Comparison of ENCODE assay signal across 8 mouse cellular contexts in the genomic region with DNA sequence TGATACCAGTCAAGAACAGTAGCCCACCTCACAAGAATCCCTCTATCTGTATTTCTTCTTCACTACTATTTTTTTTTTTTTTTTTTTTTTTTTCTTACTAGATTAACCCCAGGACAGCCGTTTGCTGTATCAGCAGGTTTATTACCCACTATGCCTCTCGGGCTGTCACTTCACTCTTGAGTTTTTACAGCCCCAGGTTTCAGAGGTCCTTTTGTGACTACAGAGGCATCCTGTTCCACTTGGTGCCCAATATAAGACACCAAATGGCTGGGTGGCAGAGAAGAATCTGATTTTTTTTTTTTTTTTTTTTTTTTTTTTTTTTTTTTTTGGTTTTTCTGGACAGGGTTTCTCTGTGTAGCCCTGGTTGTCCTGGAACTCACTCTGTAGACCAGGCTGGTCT. TPM values are rescaled to one million over a fixed set of nuclear protein-coding genes. Genes with fewer than 3 reads are reported as not detected.
DNase-seq lines count a peak whose midpoint lies in the region; ATAC-seq and TF ChIP-seq lines count a peak whose summit lies in the region.

No protein-coding gene starts in this region.

- H3K4me2 ChIP-seq in kidney, postnatal 0 days (ENCODE audit: low read length): peak overlapping the region; percentile 99
- H3K4me2 ChIP-seq in intestine, embryonic 14.5 days (ENCODE audit: low read length): peak overlapping the region; percentile 97
- peak overlapping the region; percentile 99; the same call in 1 of the 2 replicates for H3K4me2 ChIP-seq in neural tube, embryonic 12.5 days (replicated peaks)

- no peak for ATAC-seq in kidney, postnatal 0 days (replicated peaks; ENCODE audit: low FRiP score, low read depth)
- ATAC-seq in intestine, embryonic 14.5 days (replicated peaks; ENCODE audit: low FRiP score, low TSS enrichment, low read depth): no peak
- no peak for ATAC-seq in neural tube, embryonic 12.5 days (ENCODE audit: low FRiP score, low read depth)

- WGBS in kidney, postnatal 0 days: 5% methylated on average over 2 of the region's 2 CpGs
- WGBS in embryonic facial prominence, embryonic 10.5 days: 14% methylated on average over 2 of the region's 2 CpGs
- WGBS in intestine, embryonic 14.5 days: 6% methylated on average over 2 of the region's 2 CpGs
- WGBS in neural tube, embryonic 12.5 days: 0% methylated on average over 2 of the region's 2 CpGs

- H3K27me3 ChIP-seq in kidney, postnatal 0 days (ENCODE audit: insufficient read depth, low read length): no peaks in the 10 kb centered on the region; the same call in 1 of the 2 replicates
- H3K27me3 ChIP-seq in embryonic facial prominence, embryonic 10.5 days (replicated peaks; ENCODE audit: low read depth, poor library complexity, severe bottlenecking): peaks cover 60% of the 10 kb centered on the region
- H3K27me3 ChIP-seq in intestine, embryonic 14.5 days (replicated peaks; ENCODE audit: control insufficient read depth, insufficient read depth, low read length): peaks cover 15% of the 10 kb centered on the region
- peaks cover 47% of the 10 kb centered on the region for H3K27me3 ChIP-seq in neural tube, embryonic 12.5 days (replicated peaks)

- H3K9me3 ChIP-seq in kidney, postnatal 0 days (replicated peaks; ENCODE audit: low read length): no peaks in the 10 kb centered on the region
- H3K9me3 ChIP-seq in embryonic facial prominence, embryonic 10.5 days: peaks cover under 1% of the 10 kb centered on the region; the same call in 1 of the 2 replicates
- H3K9me3 ChIP-seq in intestine, embryonic 14.5 days (ENCODE audit: control insufficient read depth, low read length): 0 out of 2 replicates have a peak, but pooled peaks cover 5% of the 10 kb centered on the region
- 0 out of 2 replicates have a peak, but pooled peaks cover 4% of the 10 kb centered on the region for H3K9me3 ChIP-seq in neural tube, embryonic 12.5 days

- no peak overlapping the region for H3K9ac ChIP-seq in kidney, postnatal 0 days (ENCODE audit: low read depth, low read length)
- no peak overlapping the region for H3K9ac ChIP-seq in intestine, embryonic 14.5 days (ENCODE audit: low read length)
- no peak overlapping the region for H3K9ac ChIP-seq in neural tube, embryonic 12.5 days

- peak overlapping the region; percentile 61 for H3K4me3 ChIP-seq in kidney, postnatal 0 days (replicated peaks; ENCODE audit: low read depth, low read length)
- H3K4me3 ChIP-seq in embryonic facial prominence, embryonic 10.5 days: peak overlapping the region; percentile 78; the same call in 1 of the 2 replicates
- H3K4me3 ChIP-seq in intestine, embryonic 14.5 days (ENCODE audit: low read depth, low read length): peak overlapping the region; percentile 59; the same call in 1 of the 2 replicates
- H3K4me3 ChIP-seq in neural tube, embryonic 12.5 days: peak overlapping the region; percentile 57; the same call in 1 of the 2 replicates

- peaks cover 5% of the 10 kb centered on the region; the same call in 1 of the 2 replicates for H3K4me1 ChIP-seq in kidney, postnatal 0 days (replicated peaks; ENCODE audit: insufficient read depth, low read length)
- peaks cover 21% of the 10 kb centered on the region for H3K4me1 ChIP-seq in embryonic facial prominence, embryonic 10.5 days
- H3K4me1 ChIP-seq in intestine, embryonic 14.5 days (replicated peaks; ENCODE audit: control insufficient read depth, insufficient read depth, low read length): no peaks in the 10 kb centered on the region
- H3K4me1 ChIP-seq in neural tube, embryonic 12.5 days: peaks cover 16% of the 10 kb centered on the region

- no peaks in the 10 kb centered on the region for H3K36me3 ChIP-seq in kidney, postnatal 0 days (ENCODE audit: insufficient read depth, low read length)
- H3K36me3 ChIP-seq in embryonic facial prominence, embryonic 10.5 days (replicated peaks): no peaks in the 10 kb centered on the region
- no peaks in the 10 kb centered on the region for H3K36me3 ChIP-seq in intestine, embryonic 14.5 days (ENCODE audit: control insufficient read depth, insufficient read depth, low read length)
- H3K36me3 ChIP-seq in neural tube, embryonic 12.5 days: no peaks in the 10 kb centered on the region

- no peak for DNase-seq in kidney, postnatal 0 days (ENCODE audit: low spot score)
- DNase-seq in kidney, adult 11 months: no peak
- DNase-seq in embryonic facial prominence, embryonic 10.5 days (ENCODE audit: low spot score): no peak
- DNase-seq in intestine, embryonic 14.5 days (ENCODE audit: low spot score): no peak
- DNase-seq in layer of hippocampus, postnatal 14 days (ENCODE audit: low spot score in 2 of 2): no peak
- DNase-seq in gastrocnemius, adult 8-10 months (ENCODE audit: low spot score in 2 of 2): no peak
- DNase-seq in retina, postnatal 1 day: no peak

- H3K27ac ChIP-seq in kidney, postnatal 0 days: no peak overlapping the region
- no peak overlapping the region for H3K27ac ChIP-seq in embryonic facial prominence, embryonic 10.5 days (replicated peaks)
- no peak overlapping the region for H3K27ac ChIP-seq in intestine, embryonic 14.5 days (ENCODE audit: low read depth)
- no peak overlapping the region for H3K27ac ChIP-seq in neural tube, embryonic 12.5 days

- no peak for TF ChIP-seq CTCF in kidney, postnatal 0 days (IDR thresholded peaks at IDR 0.05; ENCODE audit: low read depth)

RNA-seq across cellular contexts. Expression of gene Gpat3, which starts 1.6 kb away (rescaled TPM):
- polyA plus RNA-seq in kidney, postnatal 0 days (2015; fragmentation: Nextera tagmentation; extraction: Ambion mirVana): 1.6 and 2.6 TPM in 2 replicates
- 0.74 and 0.90 TPM in 2 replicates for polyA plus RNA-seq in embryonic facial prominence, embryonic 10.5 days (2016; fragmentation: Nextera tagmentation; extraction: Ambion mirVana)
- polyA plus RNA-seq in intestine, embryonic 14.5 days (2014; fragmentation: Nextera tagmentation; extraction: Ambion mirVana): 2.7 and 4.6 TPM in 2 replicates
- 1.9 and 2.2 TPM in 2 replicates for polyA plus RNA-seq in neural tube, embryonic 12.5 days (2016; fragmentation: Nextera tagmentation; extraction: Ambion mirVana)
- 1 to 10 TPM; 2.2 to 3.1 TPM for total RNA-seq in layer of hippocampus, postnatal 14 days (2021)
- 1 to 10 TPM; 5.6 to 9.2 (median 6.4) TPM for total RNA-seq in gastrocnemius, adult 8-10 months (2022)

RNA-seq across cellular contexts. Expression of gene Abraxas1, which starts 26.4 kb away (rescaled TPM):
- 24.7 and 25.0 TPM in 2 replicates for polyA plus RNA-seq in kidney, postnatal 0 days (2015; fragmentation: Nextera tagmentation; extraction: Ambion mirVana)
- polyA plus RNA-seq in embryonic facial prominence, embryonic 10.5 days (2016; fragmentation: Nextera tagmentation; extraction: Ambion mirVana): 30.7 and 32.8 TPM in 2 replicates
- 27.9 and 31.0 TPM in 2 replicates for polyA plus RNA-seq in intestine, embryonic 14.5 days (2014; fragmentation: Nextera tagmentation; extraction: Ambion mirVana)
- polyA plus RNA-seq in neural tube, embryonic 12.5 days (2016; fragmentation: Nextera tagmentation; extraction: Ambion mirVana): 20.5 and 21.5 TPM in 2 replicates
- 1 to 10 TPM; 6.4 to 7.5 TPM for total RNA-seq in layer of hippocampus, postnatal 14 days (2021)
- 1 to 10 TPM; 4.8 to 6.5 (median 5.1) TPM for total RNA-seq in gastrocnemius, adult 8-10 months (2022)

RNA-seq across cellular contexts. Expression of gene Mrps18c, which starts 48.7 kb away (rescaled TPM):
- 187 and 217 TPM in 2 replicates for polyA plus RNA-seq in kidney, postnatal 0 days (2015; fragmentation: Nextera tagmentation; extraction: Ambion mirVana)
- 202 and 214 TPM in 2 replicates for polyA plus RNA-seq in embryonic facial prominence, embryonic 10.5 days (2016; fragmentation: Nextera tagmentation; extraction: Ambion mirVana)
- 171 and 179 TPM in 2 replicates for polyA plus RNA-seq in intestine, embryonic 14.5 days (2014; fragmentation: Nextera tagmentation; extraction: Ambion mirVana)
- 168 and 174 TPM in 2 replicates for polyA plus RNA-seq in neural tube, embryonic 12.5 days (2016; fragmentation: Nextera tagmentation; extraction: Ambion mirVana)
- total RNA-seq in layer of hippocampus, postnatal 14 days (2021): 10 to 100 TPM; 58.6 to 62.2 TPM
- 10 to 100 TPM; 67.1 to 90.8 (median 78.7) TPM for total RNA-seq in gastrocnemius, adult 8-10 months (2022)

RNA-seq across cellular contexts. Expression of gene Helq, which starts 48.7 kb away (rescaled TPM):
- polyA plus RNA-seq in kidney, postnatal 0 days (2015; fragmentation: Nextera tagmentation; extraction: Ambion mirVana): 9.5 and 9.6 TPM in 2 replicates
- 24.0 and 25.4 TPM in 2 replicates for polyA plus RNA-seq in embryonic facial prominence, embryonic 10.5 days (2016; fragmentation: Nextera tagmentation; extraction: Ambion mirVana)
- polyA plus RNA-seq in intestine, embryonic 14.5 days (2014; fragmentation: Nextera tagmentation; extraction: Ambion mirVana): 19.9 and 24.1 TPM in 2 replicates
- polyA plus RNA-seq in neural tube, embryonic 12.5 days (2016; fragmentation: Nextera tagmentation; extraction: Ambion mirVana): 21.2 and 21.6 TPM in 2 replicates
- 10 to 100 TPM; 13.2 to 18.5 TPM for total RNA-seq in layer of hippocampus, postnatal 14 days (2021)
- 1 to 10 TPM; 4.6 to 6.7 (median 5.9) TPM for total RNA-seq in gastrocnemius, adult 8-10 months (2022)
